Comparison of ENCODE assay signal across 15 mouse cellular contexts in genomic region chr5:105565824-105566223, GRCm38 (mm10). TPM values are rescaled to one million over a fixed set of nuclear protein-coding genes. Genes with fewer than 3 reads are reported as not detected.
A peak's percentile ranks its signal among the peaks of the same experiment; 100 is the strongest.
DNase-seq lines count a peak whose midpoint lies in the region; ATAC-seq and TF ChIP-seq lines count a peak whose summit lies in the region.
"Had no signal": no experiment of that assay in that cellular context is flagged by ENCODE, and none has a peak within 500 bp of the region (broad histone marks: within the 10 kb centered on the region; RNA-seq: fewer than 3 reads in every experiment).

No protein-coding gene starts in this region.

- TF ChIP-seq EP300 in heart, adult 2 months (IDR thresholded peaks at IDR 0.05; ENCODE audit: insufficient read depth, low read depth, low read length): no peak

- H3K9ac ChIP-seq in heart, embryonic 13.5 days: no peak overlapping the region
- no peak overlapping the region for H3K9ac ChIP-seq in heart, adult 2 months (ENCODE audit: low read depth, low read length)
- H3K9ac ChIP-seq in liver, embryonic 12.5 days: peak overlapping the region; percentile 63
- no peak overlapping the region for H3K9ac ChIP-seq in stomach, embryonic 14.5 days (replicated peaks; ENCODE audit: low read depth, low read length)
- H3K9ac ChIP-seq: midbrain, embryonic 13.5 days; neural tube, embryonic 12.5 days had no signal

- TF ChIP-seq CTCF in heart, adult 2 months (IDR thresholded peaks at IDR 0.05): no peak

- no peak overlapping the region for H3K4me2 ChIP-seq in heart, embryonic 13.5 days
- H3K4me2 ChIP-seq in liver, embryonic 12.5 days: peak overlapping the region; percentile 60
- H3K4me2 ChIP-seq in stomach, embryonic 14.5 days (replicated peaks; ENCODE audit: low read depth, low read length): no peak overlapping the region
- H3K4me2 ChIP-seq: midbrain, embryonic 13.5 days; neural tube, embryonic 12.5 days had no signal

- ATAC-seq in heart, embryonic 13.5 days (ENCODE audit: extremely low read depth, insufficient number of reproducible peaks, low FRiP score, low TSS enrichment): peak; percentile 49; the same call in 1 of the 2 replicates
- peak; percentile 98 for ATAC-seq in liver, embryonic 12.5 days
- peak; percentile 78; the same call in 1 of the 2 replicates for ATAC-seq in stomach, embryonic 14.5 days (ENCODE audit: insufficient number of reproducible peaks, insufficient read depth, low FRiP score, low read depth)

- peaks cover 12% of the 10 kb centered on the region for H3K36me3 ChIP-seq in heart, embryonic 13.5 days
- peaks cover 28% of the 10 kb centered on the region for H3K36me3 ChIP-seq in heart, adult 2 months (ENCODE audit: control insufficient read depth, insufficient read depth, low read length)
- peaks cover 30% of the 10 kb centered on the region for H3K36me3 ChIP-seq in liver, embryonic 12.5 days
- H3K36me3 ChIP-seq in stomach, embryonic 14.5 days (ENCODE audit: control insufficient read depth, insufficient read depth, low read length): no peaks in the 10 kb centered on the region
- H3K36me3 ChIP-seq: midbrain, embryonic 13.5 days; neural tube, embryonic 12.5 days had no signal

- DNase-seq in heart, adult 2 months: no peak
- DNase-seq in c-Kit-negative CD71-positive TER-119-positive erythroid progenitor cells, embryonic 14.5 days (ENCODE audit: low read depth, low spot score): peak; percentile 81
- no peak for DNase-seq in urinary bladder, postnatal 36 days (ENCODE audit: low spot score in 2 of 2)
- DNase-seq in adrenal gland, postnatal 4 days (ENCODE audit: low spot score in 2 of 2): no peak
- no peak for DNase-seq in retina, embryonic 14.5 days (ENCODE audit: low spot score)
- DNase-seq: embryo, embryonic 11 days; gastrocnemius, postnatal 36 days; heart, postnatal 36 days; kidney, postnatal 4 days; lung, adult 2 months had no signal

- 53% methylated on average over 4 of the region's 4 CpGs for WGBS in heart, embryonic 13.5 days
- 58% methylated on average over 4 of the region's 4 CpGs for WGBS in heart, adult 2 months
- 27% methylated on average over 4 of the region's 4 CpGs for WGBS in liver, embryonic 12.5 days (ENCODE audit: insufficient replicate concordance)
- 78% methylated on average over 4 of the region's 4 CpGs for WGBS in stomach, embryonic 14.5 days

- intact Hi-C loops in heart, adult 2 months (cut with DNase I): loop anchor here (5.0 kb wide), 1 partner anchor 39 kb away; no protein-coding TSS in a partner anchor

- H3K9me3 ChIP-seq in heart, embryonic 13.5 days: no peaks in the 10 kb centered on the region
- no peaks in the 10 kb centered on the region for H3K9me3 ChIP-seq in liver, embryonic 12.5 days (replicated peaks)
- H3K9me3 ChIP-seq in stomach, embryonic 14.5 days (ENCODE audit: control insufficient read depth, low read depth, low read length): no peaks in the 10 kb centered on the region
- H3K9me3 ChIP-seq: midbrain, embryonic 13.5 days; neural tube, embryonic 12.5 days had no signal

- H3K4me1 ChIP-seq in heart, embryonic 13.5 days: peaks cover 61% of the 10 kb centered on the region
- peaks cover 14% of the 10 kb centered on the region for H3K4me1 ChIP-seq in heart, adult 2 months (ENCODE audit: control insufficient read depth, insufficient read depth, low read length)
- peaks cover 76% of the 10 kb centered on the region for H3K4me1 ChIP-seq in liver, embryonic 12.5 days
- no peaks in the 10 kb centered on the region for H3K4me1 ChIP-seq in stomach, embryonic 14.5 days (ENCODE audit: control insufficient read depth, insufficient read depth, low read length)
- H3K4me1 ChIP-seq: midbrain, embryonic 13.5 days; neural tube, embryonic 12.5 days had no signal

- H3K27me3 ChIP-seq in heart, embryonic 13.5 days (replicated peaks): no peaks in the 10 kb centered on the region
- no peaks in the 10 kb centered on the region for H3K27me3 ChIP-seq in heart, adult 2 months (ENCODE audit: control insufficient read depth, insufficient read depth, low read length)
- no peaks in the 10 kb centered on the region for H3K27me3 ChIP-seq in liver, embryonic 12.5 days (replicated peaks)
- H3K27me3 ChIP-seq in stomach, embryonic 14.5 days (ENCODE audit: control insufficient read depth, insufficient read depth, low read length): no peaks in the 10 kb centered on the region
- H3K27me3 ChIP-seq: midbrain, embryonic 13.5 days; neural tube, embryonic 12.5 days had no signal

- H3K79me2 ChIP-seq in heart, adult 2 months (replicated peaks; ENCODE audit: control insufficient read depth, insufficient read depth, low read length): peaks cover 2% of the 10 kb centered on the region

- no peak overlapping the region for H3K4me3 ChIP-seq in heart, embryonic 13.5 days
- no peak overlapping the region for H3K4me3 ChIP-seq in heart, adult 2 months
- H3K4me3 ChIP-seq in liver, embryonic 12.5 days: peak overlapping the region; percentile 19; the same call in 1 of the 2 replicates
- no peak overlapping the region for H3K4me3 ChIP-seq in stomach, embryonic 14.5 days (ENCODE audit: low read depth, low read length)
- H3K4me3 ChIP-seq: midbrain, embryonic 13.5 days; neural tube, embryonic 12.5 days had no signal

- TF ChIP-seq POLR2A in heart, adult 2 months (IDR thresholded peaks at IDR 0.05; ENCODE audit: insufficient read depth, low read depth, low read length): no peak

- H3K27ac ChIP-seq in heart, embryonic 13.5 days (replicated peaks): no peak overlapping the region
- no peak overlapping the region for H3K27ac ChIP-seq in heart, adult 2 months
- peak overlapping the region; percentile 98 for H3K27ac ChIP-seq in liver, embryonic 12.5 days
- H3K27ac ChIP-seq in stomach, embryonic 14.5 days (ENCODE audit: low read length): no peak overlapping the region
- H3K27ac ChIP-seq: midbrain, embryonic 13.5 days; neural tube, embryonic 12.5 days had no signal

RNA-seq across cellular contexts. Expression of gene Lrrc8c, which starts 46.6 kb away (rescaled TPM):
- 18.3 and 19.7 TPM in 2 replicates for polyA plus RNA-seq in heart, embryonic 13.5 days (2015; fragmentation: Nextera tagmentation; extraction: Ambion mirVana)
- total RNA-seq in heart, adult 2 months (2021): 10 to 100 TPM; 19.7 to 35.5 TPM
- polyA plus RNA-seq in heart, adult 2 months (2012; rRNA removed): 23.5 and 37.5 TPM in 2 replicates
- polyA plus RNA-seq in liver, embryonic 12.5 days (2016; fragmentation: Nextera tagmentation; extraction: Ambion mirVana): 23.0 and 23.9 TPM in 2 replicates
- polyA plus RNA-seq in stomach, embryonic 14.5 days (2014; fragmentation: Nextera tagmentation; extraction: Ambion mirVana): 21.4 and 23.8 TPM in 2 replicates
- total RNA-seq in adrenal gland, postnatal 4 days (2021): 10 to 100 TPM; 29.7 to 36.3 TPM
